Mouse (Mus musculus) spleen, adult 2 months (tissue): Measurements from ENCODE around the gene Gm26558. TPM values are rescaled to one million over a fixed set of nuclear protein-coding genes. Genes with fewer than 3 reads are reported as not detected.

Experiments
- DNase-seq, 2 experiments: peaks; one replicate each; pipeline versions ENCODE4 v3.0.0 to v3.0.0-alpha.2; 2012 to 2021; ENCODE audit warnings: low spot score in 2 of 2, low read depth in 1 of 2
- H3K27ac ChIP-seq: fragments of 200-500 bp; 2 replicates; pipeline ENCODE4 v1.5.1; 2012; ENCODE audit warnings: low read length, inconsistent platforms; ENCODE audit not compliant: insufficient read depth
- H3K27me3 ChIP-seq: fragments of 200-500 bp; 2 replicates; pipeline ENCODE4 v1.6.1; 2012; ENCODE audit warnings: mild to moderate bottlenecking, moderate library complexity, low read length, inconsistent platforms; ENCODE audit not compliant: control insufficient read depth, insufficient read depth
- H3K36me3 ChIP-seq: fragments of 200-500 bp; 2 replicates; pipeline ENCODE4 v1.6.1; 2012; ENCODE audit warnings: mild to moderate bottlenecking, low read length, inconsistent platforms; ENCODE audit not compliant: control insufficient read depth, insufficient read depth
- H3K4me1 ChIP-seq: fragments of 200-500 bp; 2 replicates; pipeline ENCODE4 v1.6.1; 2011; ENCODE audit warnings: inconsistent platforms; ENCODE audit not compliant: control insufficient read depth, insufficient read depth, insufficient read length
- H3K4me3 ChIP-seq: fragments of 200-500 bp; 2 replicates; pipeline ENCODE4 v1.5.1; 2011; ENCODE audit warnings: mild to moderate bottlenecking, inconsistent platforms; ENCODE audit not compliant: insufficient read depth, insufficient read length; ENCODE audit errors: extremely low read depth
- CTCF ChIP-seq: fragments of 200-500 bp; IDR thresholded peaks from 2 replicates; pipeline ENCODE4 v1.5.1; 2011; ENCODE audit warnings: mild to moderate bottlenecking, inconsistent platforms; ENCODE audit not compliant: insufficient read depth, insufficient read length, insufficient replicate concordance; ENCODE audit errors: extremely low read depth
- POLR2A ChIP-seq: fragments of 200-500 bp; IDR thresholded peaks from 2 replicates; pipeline ENCODE4 v1.6.1; 2011; ENCODE audit warnings: low read depth, low read length, inconsistent platforms
- WGBS: fragments of 180-500 bp; shearing (Covaris S2); methylation state at CpG from one replicate; pipeline ENCODE4 v1.1.7; 2018; 5-methylcytosine and 5-hydroxymethylcytosine counted together
- polyA plus RNA-seq: library from polyadenylated mRNA; depleted of rRNA; stranded (reverse); fragments of >200 nt; gene quantifications from 2 replicates; pipeline ENCODE4 v1.2.3, GENCODE M21; 2012; rRNA removed

The Gm26558 gene
- polyA plus RNA-seq, 1 experiment: 0.19 TPM

DNA sequence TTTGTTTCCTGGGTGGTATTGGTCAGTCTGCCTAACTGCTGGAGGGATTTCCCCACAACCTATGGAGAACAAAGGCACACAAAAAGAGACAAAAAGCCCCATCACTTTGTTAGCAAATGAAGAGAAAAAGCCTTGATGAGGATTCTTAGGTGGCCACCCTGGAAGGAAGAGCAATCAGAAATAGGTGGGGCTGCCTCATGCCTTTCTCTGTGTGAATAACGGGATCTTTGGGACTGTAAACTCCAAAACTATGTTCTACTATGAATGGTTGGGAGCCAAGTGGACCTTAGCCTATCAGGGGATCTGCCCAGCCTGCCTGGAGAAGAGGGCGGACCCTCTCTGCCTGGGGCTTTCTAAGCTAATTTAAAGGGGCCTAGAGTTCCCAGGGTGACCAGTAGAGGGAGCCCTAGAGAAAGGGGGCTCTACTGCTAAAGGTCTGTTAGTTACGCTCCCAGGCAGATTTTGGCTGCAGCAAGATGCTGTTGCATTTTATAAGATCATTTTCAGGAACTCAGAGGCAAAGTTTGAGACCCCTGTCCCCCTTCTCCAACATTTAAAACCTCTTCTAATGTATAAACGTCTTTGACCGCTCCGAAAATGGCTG is 42.6 kb downstream of the Gm26558 start:
- WGBS: 88% methylated on average over 6 of the region's 6 CpGs
- Histone ChIP-seq H3K27ac (no peak overlapping the region), H3K36me3 (no peaks in the 10 kb centered on the region), H3K4me3 (no peak overlapping the region), H3K27me3 (no peaks in the 10 kb centered on the region), H3K4me1 (peaks cover 12% of the 10 kb centered on the region; the same call in 1 of the 2 replicates)
- TF ChIP-seq POLR2A: no peak
- peak; percentile 9; the same call in 1 of the 2 replicates for TF ChIP-seq CTCF
- DNase-seq: no peak

DNA sequence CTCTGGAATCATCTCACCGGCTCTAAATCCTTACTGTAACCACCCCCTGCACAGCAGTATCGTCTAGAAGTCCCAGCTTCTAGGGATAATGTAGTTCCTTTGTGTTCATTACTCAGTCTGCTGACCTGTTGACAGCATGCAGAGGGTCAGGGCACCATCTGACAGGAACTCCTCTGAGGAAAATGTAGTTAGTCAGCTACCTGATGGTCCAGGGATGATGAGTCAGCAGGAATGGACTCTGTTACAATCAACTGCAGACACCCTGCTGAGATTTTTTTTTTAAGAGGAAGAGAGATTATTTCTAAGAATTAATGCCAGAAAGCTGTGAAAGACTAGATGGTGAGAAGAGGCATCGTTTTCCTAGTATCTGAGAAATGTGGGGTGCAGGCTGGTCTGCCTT is 45.3 kb downstream of the Gm26558 start:
- no peak overlapping the region for H3K4me3 ChIP-seq
- TF ChIP-seq CTCF (no peak), POLR2A (no peak)
- no peaks in the 10 kb centered on the region for H3K36me3 ChIP-seq
- no peaks in the 10 kb centered on the region for H3K27me3 ChIP-seq
- H3K27ac ChIP-seq: no peak overlapping the region
- DNase-seq: no peak
- peaks cover 15% of the 10 kb centered on the region; the same call in 1 of the 2 replicates for H3K4me1 ChIP-seq
- WGBS: 75% methylated on average over 3 of the region's 3 CpGs

DNA sequence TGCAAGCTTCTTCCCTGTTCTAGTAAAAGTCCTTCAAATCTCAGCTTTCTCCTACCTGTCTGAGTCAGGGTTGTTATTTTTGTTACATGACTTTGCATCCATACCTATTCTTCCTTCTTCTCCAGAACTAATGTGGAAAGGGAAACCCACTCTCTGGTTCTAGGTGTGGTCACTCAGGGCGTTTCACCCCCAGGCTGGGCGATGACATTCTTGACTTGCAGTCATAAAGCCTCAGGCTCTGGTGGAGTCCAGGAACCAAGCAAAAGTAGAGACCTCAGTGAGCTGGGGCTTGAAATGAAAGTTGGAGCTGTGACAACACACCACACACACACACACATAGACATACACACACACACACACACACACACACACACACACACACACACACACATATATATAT is 45.8 kb downstream of the Gm26558 start:
- H3K36me3 ChIP-seq: no peaks in the 10 kb centered on the region
- H3K4me1 ChIP-seq: peaks cover 15% of the 10 kb centered on the region; the same call in 1 of the 2 replicates
- no peak for DNase-seq
- peak overlapping the region; percentile 85; the same call in 1 of the 2 replicates for H3K27ac ChIP-seq
- no peak overlapping the region for H3K4me3 ChIP-seq
- H3K27me3 ChIP-seq: no peaks in the 10 kb centered on the region
- WGBS: 73% methylated on average over 2 of the region's 2 CpGs
- TF ChIP-seq POLR2A: no peak
- TF ChIP-seq CTCF: no peak

DNA sequence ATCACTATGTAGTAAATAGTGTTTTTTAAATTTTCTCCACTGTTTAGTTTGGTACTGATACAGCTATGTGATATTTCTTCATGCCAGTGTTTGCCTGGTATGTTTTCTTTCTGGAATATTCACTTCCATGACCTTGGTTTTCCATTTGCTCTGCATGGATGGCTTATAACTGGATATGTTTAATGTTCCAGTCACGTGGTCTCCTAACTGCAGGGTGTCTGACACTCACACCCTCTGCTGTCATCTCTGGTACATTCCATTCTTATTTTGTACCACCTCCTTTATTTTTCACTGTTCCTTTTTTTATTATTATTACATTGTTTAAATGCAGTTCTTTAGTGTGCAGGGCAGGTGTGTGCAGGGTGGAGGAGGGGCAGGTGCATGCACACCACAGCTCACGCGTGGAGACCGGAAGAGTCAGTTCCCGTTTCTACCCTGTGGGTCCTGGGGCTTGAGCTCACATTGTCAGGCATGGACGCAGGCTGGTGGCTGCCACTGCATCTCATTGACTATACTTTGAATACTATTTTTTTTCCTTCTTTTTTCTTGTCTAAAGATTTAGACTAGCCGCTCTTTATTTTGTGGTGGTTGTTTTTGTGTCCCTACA is 47.1 kb downstream of the Gm26558 start:
- Histone ChIP-seq H3K27me3 (no peaks in the 10 kb centered on the region), H3K27ac (peak overlapping the region; percentile 85; the same call in 1 of the 2 replicates), H3K36me3 (no peaks in the 10 kb centered on the region), H3K4me1 (peaks cover 15% of the 10 kb centered on the region; the same call in 1 of the 2 replicates), H3K4me3 (no peak overlapping the region)
- TF ChIP-seq POLR2A (no peak), CTCF (no peak)
- WGBS: 25% methylated on average over 7 of the region's 7 CpGs
- peak; percentile 82 to 84 for DNase-seq

Other genes starting within 250 kb of the Gm26558 start
- 0.05 TPM in 1 of 2 replicates, not detected in the other for gene Sp5, start 187.2 kb downstream of the Gm26558 start, polyA plus RNA-seq
- gene Erich2, start 153.3 kb downstream of the Gm26558 start, polyA plus RNA-seq: 0.13 and 0.21 TPM in 2 replicates
- gene Gad1, start 109.0 kb downstream of the Gm26558 start, polyA plus RNA-seq: 4.4 and 7.2 TPM in 2 replicates
- 59.2 and 67.3 TPM in 2 replicates for gene Gorasp2, start 532 bp downstream of the Gm26558 start, polyA plus RNA-seq
- gene Tlk1, start 163.6 kb upstream of the Gm26558 start, polyA plus RNA-seq: 8.4 and 9.6 TPM in 2 replicates